Comparison of ENCODE assay signal across 26 mouse cellular contexts in genomic region chr8:75372006-75372405, GRCm38 (mm10). TPM values are rescaled to one million over a fixed set of nuclear protein-coding genes. Genes with fewer than 3 reads are reported as not detected.
DNase-seq lines count a peak whose midpoint lies in the region; ATAC-seq and TF ChIP-seq lines count a peak whose summit lies in the region.
"Had no signal": no experiment of that assay in that cellular context is flagged by ENCODE, and none has a peak within 500 bp of the region (broad histone marks: within the 10 kb centered on the region; RNA-seq: fewer than 3 reads in every experiment).

No protein-coding gene starts in this region.

- H3K36me3 ChIP-seq in kidney, embryonic 16.5 days (ENCODE audit: insufficient read depth, low read length): no peaks in the 10 kb centered on the region
- H3K36me3 ChIP-seq in liver, adult 2 months (ENCODE audit: control insufficient read depth, insufficient read depth, low read length): no peaks in the 10 kb centered on the region
- H3K36me3 ChIP-seq: embryonic facial prominence, embryonic 10.5 days; embryonic facial prominence, embryonic 12.5 days; G1E had no signal

- TF ChIP-seq POLR2A in liver, adult 2 months (IDR thresholded peaks at IDR 0.05; ENCODE audit: extremely low read depth, insufficient read depth, low read length): no peak

- H3K27ac ChIP-seq in kidney, embryonic 16.5 days (ENCODE audit: low read length): no peak overlapping the region
- H3K27ac ChIP-seq in liver, adult 2 months (replicated peaks; ENCODE audit: insufficient read depth, low read depth, low read length): no peak overlapping the region
- H3K27ac ChIP-seq: embryonic facial prominence, embryonic 10.5 days; embryonic facial prominence, embryonic 12.5 days; forebrain, embryonic 13.5 days had no signal

- H3K4me2 ChIP-seq in kidney, embryonic 16.5 days (replicated peaks; ENCODE audit: low read depth, low read length): no peak overlapping the region
- H3K4me2 ChIP-seq: embryonic facial prominence, embryonic 12.5 days; forebrain, embryonic 13.5 days had no signal

- no peak overlapping the region for H3K9ac ChIP-seq in kidney, embryonic 16.5 days (replicated peaks; ENCODE audit: low read length)
- no peak overlapping the region for H3K9ac ChIP-seq in liver, adult 2 months (ENCODE audit: low read depth, low read length)
- H3K9ac ChIP-seq: embryonic facial prominence, embryonic 12.5 days; forebrain, embryonic 13.5 days had no signal

- H3K4me3 ChIP-seq in kidney, embryonic 16.5 days (ENCODE audit: low read length): no peak overlapping the region
- no peak overlapping the region for H3K4me3 ChIP-seq in liver, adult 2 months (ENCODE audit: insufficient read depth, low read depth, low read length)
- H3K4me3 ChIP-seq: embryonic facial prominence, embryonic 10.5 days; embryonic facial prominence, embryonic 12.5 days; forebrain, embryonic 13.5 days had no signal

- WGBS in kidney, embryonic 16.5 days: 78% methylated on average over 2 of the region's 2 CpGs
- WGBS in liver, adult 2 months: 65% methylated on average over 2 of the region's 2 CpGs

- H3K27me3 ChIP-seq in kidney, embryonic 16.5 days (ENCODE audit: insufficient read depth, low read length): no peaks in the 10 kb centered on the region
- no peaks in the 10 kb centered on the region for H3K27me3 ChIP-seq in liver, adult 2 months (ENCODE audit: control insufficient read depth, insufficient read depth, low read length)
- H3K27me3 ChIP-seq: embryonic facial prominence, embryonic 12.5 days; Patski had no signal

- peak; percentile 18 for DNase-seq in kidney, adult 11 months
- peak; percentile 38 to 41 for DNase-seq in kidney, adult 8-10 months
- no peak for DNase-seq in kidney, adult 18-20 months
- DNase-seq in kidney, postnatal 14 days: peak; percentile 16
- DNase-seq in kidney, postnatal 4 days: no peak
- DNase-seq in liver, adult 2 months (ENCODE audit: extremely low read depth, low read depth, low spot score): peak; percentile 74
- no peak for DNase-seq in liver
- DNase-seq: adrenal gland, adult 8-10 months; adrenal gland, postnatal 14 days; adrenal gland, postnatal 36 days; B cell, adult 2 months; cerebellum, adult 11-12 months; cerebellum, adult 2 months; cerebellum, adult 9-10 months; cerebellum, postnatal 10 days; cerebellum, postnatal 25 days had no signal

- ATAC-seq in kidney, embryonic 16.5 days (ENCODE audit: low FRiP score, low TSS enrichment): no peak
- ATAC-seq: activated CD4-positive, CD25-positive, alpha-beta regulatory T cell, adult 4 months; CD4-positive, CD25-positive, alpha-beta regulatory T cell, adult 4 months; forebrain, embryonic 13.5 days; Patski had no signal

- no peaks in the 10 kb centered on the region for H3K79me2 ChIP-seq in liver, adult 2 months (ENCODE audit: control insufficient read depth, insufficient read depth, low read length)

- H3K9me3 ChIP-seq in kidney, embryonic 16.5 days (ENCODE audit: low read length): no peaks in the 10 kb centered on the region
- H3K9me3 ChIP-seq: embryonic facial prominence, embryonic 10.5 days; embryonic facial prominence, embryonic 12.5 days; forebrain, embryonic 13.5 days; G1E had no signal

- H3K4me1 ChIP-seq in kidney, embryonic 16.5 days (ENCODE audit: insufficient read depth, low read length): no peaks in the 10 kb centered on the region
- H3K4me1 ChIP-seq in liver, adult 2 months (ENCODE audit: control insufficient read depth, insufficient read depth, low read length): no peaks in the 10 kb centered on the region; the same call in 1 of the 2 replicates
- H3K4me1 ChIP-seq: embryonic facial prominence, embryonic 10.5 days; embryonic facial prominence, embryonic 12.5 days had no signal

- TF ChIP-seq CTCF in liver, adult 2 months (IDR thresholded peaks at IDR 0.05; ENCODE audit: low read depth, low read length): no peak

RNA-seq across cellular contexts. Expression of gene Gm10358, which starts 34.4 kb away (rescaled TPM):
- 0.27 TPM in 1 of 2 replicates, not detected in the other for polyA plus RNA-seq in kidney, embryonic 16.5 days (2015; fragmentation: Nextera tagmentation; extraction: Ambion mirVana)
- 0.81 and 0.92 TPM in 2 replicates for total RNA-seq in liver, adult 2 months (2014; rRNA removed)
- 0.36 and 0.46 TPM in 2 replicates for polyA plus RNA-seq in liver, adult 2 months (2012; rRNA removed)
- total RNA-seq: adrenal gland, adult 18-20 months; adrenal gland, adult 8-10 months; adrenal gland, postnatal 14 days had no signal
- polyA plus RNA-seq: embryonic facial prominence, embryonic 10.5 days; embryonic facial prominence, embryonic 12.5 days; embryonic facial prominence, embryonic 14.5 days; G1E had no signal

Comparison
In these comparisons a context has a peak if more than half of its experiments do, and no peak if none do; other contexts are left out.
1. DNase-seq: peak in kidney, adult 11 months (single experiment), kidney, adult 8-10 months (2 of 2), kidney, postnatal 14 days (single experiment) and liver, adult 2 months (single experiment); none in kidney, adult 18-20 months (single experiment), kidney, postnatal 4 days (0 of 2) and liver (single experiment).